Mouse (Mus musculus) forebrain, postnatal 0 days (tissue): ENCODE data around the gene Iffo2. TPM values are rescaled to one million over a fixed set of nuclear protein-coding genes. Genes with fewer than 3 reads are reported as not detected.

Source experiments
- ATAC-seq: fragments of 200-750 bp; cut with Nextera tagmentation; 2 replicates; pipeline ENCODE4 v1.8.0; 2017; ENCODE audit warnings: mild to moderate bottlenecking, moderate library complexity
- DNase-seq: peaks from one replicate; pipeline ENCODE4 v3.0.0-alpha.2; 2015
- H3K27ac ChIP-seq: fragments of 300-500 bp; sonication (generic); 2 replicates; pipeline ENCODE4 v1.5.1; 2014; ENCODE audit warnings: low read depth, mild to moderate bottlenecking, antibody characterized with exemption, low read length, moderate library complexity, mixed read lengths
- H3K27me3 ChIP-seq: fragments of 300-500 bp; sonication (generic); 2 replicates; pipeline ENCODE4 v1.6.1; 2014; ENCODE audit warnings: mild to moderate bottlenecking, low read length, mixed read lengths; ENCODE audit not compliant: insufficient read depth
- H3K36me3 ChIP-seq: fragments of 300-500 bp; sonication (generic); 2 replicates; pipeline ENCODE4 v1.6.1; 2014; ENCODE audit warnings: mild to moderate bottlenecking, moderate library complexity; ENCODE audit not compliant: insufficient read depth
- H3K4me1 ChIP-seq: fragments of 300-500 bp; sonication (generic); 2 replicates; pipeline ENCODE4 v1.6.1; 2014; ENCODE audit warnings: antibody characterized with exemption; ENCODE audit not compliant: insufficient read depth
- H3K4me2 ChIP-seq: fragments of 300-500 bp; sonication (generic); 2 replicates; pipeline ENCODE4 v1.6.1; 2014; ENCODE audit warnings: low read depth, mild to moderate bottlenecking, moderate library complexity
- H3K4me3 ChIP-seq: fragments of 300-500 bp; sonication (generic); 2 replicates; pipeline ENCODE4 v1.5.1; 2014; ENCODE audit warnings: low read depth, low read length, mixed read lengths
- H3K9ac ChIP-seq: fragments of 300-500 bp; sonication (generic); 2 replicates; pipeline ENCODE4 v1.6.1; 2014; ENCODE audit warnings: mild to moderate bottlenecking
- H3K9me3 ChIP-seq: fragments of 300-500 bp; sonication (generic); 2 replicates; pipeline ENCODE4 v1.6.1; 2016; ENCODE audit warnings: low read length
- CTCF ChIP-seq: sonication (generic); IDR thresholded peaks from 2 replicates; pipeline ENCODE4 v1.5.1; 2016; ENCODE audit warnings: antibody characterized with exemption, control low read depth, low read depth
- WGBS: fragments of 180-500 bp; shearing (Covaris S2); extraction: QIAGEN DNeasy Blood & Tissue Kit; methylation state at CpG from one replicate; pipeline ENCODE4 v1.1.7; 2014; 5-methylcytosine and 5-hydroxymethylcytosine counted together
- polyA plus RNA-seq: library from polyadenylated mRNA; unstranded; fragments of >200 nt; fragmentation: Nextera tagmentation; extraction: Ambion mirVana; gene quantifications from 2 replicates; pipeline ENCODE4 v1.2.1, GENCODE M21; 2015
- total RNA-seq: library from RNA; depleted of rRNA; stranded (reverse); fragments of >200 nt; gene quantifications from 2 replicates; pipeline ENCODE4 v1.2.3, GENCODE M21; 2014

The Iffo2 gene
- total and polyA plus RNA-seq, 2 experiments from 2014 or later, result 5.3 to 15.8 TPM

DNA sequence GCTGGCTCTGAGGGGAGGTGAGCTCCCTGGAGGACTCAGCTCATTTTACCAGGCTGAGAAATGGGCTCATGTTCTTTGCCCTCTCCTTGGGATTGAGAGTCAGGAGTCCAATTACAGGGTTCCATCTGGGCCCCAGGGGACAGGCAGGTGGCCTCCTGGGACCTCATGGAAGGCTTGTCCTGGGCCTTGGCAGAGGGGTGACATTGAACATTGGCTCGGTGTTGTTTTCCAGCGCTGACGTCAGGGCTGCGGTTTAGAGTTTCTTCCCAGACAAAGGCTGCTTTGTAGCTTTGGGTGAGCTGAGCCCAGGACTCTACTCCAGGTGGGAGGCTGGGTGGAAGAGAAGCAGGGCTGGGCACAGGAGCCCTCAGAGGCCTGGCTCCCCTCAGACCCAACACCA is 57.4 kb downstream of the Iffo2 start:
- no peaks in the 10 kb centered on the region for H3K36me3 ChIP-seq
- ATAC-seq, result no peak
- WGBS, result 70% methylated on average over 4 of the region's 4 CpGs

DNA sequence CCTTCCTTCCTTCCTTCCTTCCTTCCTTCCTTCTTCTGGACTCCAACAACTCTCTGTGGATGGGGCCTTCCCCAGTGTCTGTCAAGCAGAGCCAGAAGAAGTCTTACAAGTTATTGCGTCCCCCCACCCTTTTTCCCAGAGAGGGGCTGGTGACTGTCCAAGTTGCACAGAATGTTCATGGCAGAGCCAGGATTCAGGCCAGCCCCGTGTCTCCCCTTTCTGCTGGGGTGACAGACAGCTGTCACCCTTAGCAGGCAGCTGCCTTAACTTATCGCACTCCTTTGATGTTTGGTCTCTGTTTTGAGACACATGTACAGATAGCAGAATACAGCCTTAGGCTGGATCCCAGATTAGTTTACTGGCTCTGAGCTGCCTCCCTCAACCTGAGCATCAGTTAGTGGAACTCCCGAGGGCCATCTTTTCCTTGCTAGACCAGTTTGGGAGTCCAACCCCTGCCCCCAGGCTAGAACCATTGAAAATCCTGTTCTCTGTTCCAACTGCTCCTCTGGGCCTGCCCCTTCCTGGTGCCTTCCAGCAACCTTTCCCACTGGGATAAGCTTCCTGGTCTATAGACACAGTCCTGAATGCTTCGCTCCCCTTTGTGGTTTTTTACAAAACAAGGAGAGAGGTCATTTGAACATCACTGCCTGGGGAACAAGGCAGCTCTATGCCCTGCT is 59.1 kb downstream of the Iffo2 start:
- no peak overlapping the region for H3K4me3 ChIP-seq

More for the DNA sequence above, 57.4 kb downstream of the Iffo2 start:
- Histone ChIP-seq H3K27me3 (no peaks in the 10 kb centered on the region), H3K27ac (no peak overlapping the region), H3K9me3 (no peaks in the 10 kb centered on the region), H3K4me1 (no peaks in the 10 kb centered on the region), H3K4me2 (no peak overlapping the region), H3K4me3 (no peak overlapping the region), H3K9ac (no peak overlapping the region)
- no peak for DNase-seq
- no peak for TF ChIP-seq CTCF

DNA sequence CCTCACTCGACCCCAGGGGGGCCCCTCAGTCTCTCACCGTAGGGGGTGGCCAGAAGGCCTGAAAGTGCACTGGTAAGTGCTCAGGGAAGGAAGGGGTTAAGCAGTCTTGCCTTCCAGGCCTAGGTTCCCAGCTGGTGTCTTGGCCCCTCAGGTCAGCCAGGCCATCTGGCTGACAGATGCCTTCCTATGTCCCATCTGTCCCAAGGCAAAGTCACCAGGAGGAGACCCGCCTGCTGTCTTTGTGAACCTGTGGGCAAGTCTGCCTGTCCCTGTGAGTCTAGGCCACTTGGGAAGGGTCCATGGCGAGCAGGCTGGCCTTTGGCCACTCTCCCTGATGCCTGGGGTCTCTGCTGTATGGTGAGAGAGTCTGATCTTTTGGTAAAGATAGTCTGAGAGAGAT is 60.1 kb downstream of the Iffo2 start:
- Histone ChIP-seq H3K36me3 (no peaks in the 10 kb centered on the region), H3K9ac (no peak overlapping the region), H3K27ac (no peak overlapping the region), H3K9me3 (no peaks in the 10 kb centered on the region), H3K4me2 (no peak overlapping the region), H3K27me3 (no peaks in the 10 kb centered on the region), H3K4me3 (no peak overlapping the region), H3K4me1 (no peaks in the 10 kb centered on the region)
- TF ChIP-seq CTCF, result no peak
- DNase-seq (no peak), ATAC-seq (no peak)
- 49% methylated on average over 4 of the region's 4 CpGs for WGBS

More for the DNA sequence above, 59.1 kb downstream of the Iffo2 start:
- Histone ChIP-seq H3K9me3 (no peaks in the 10 kb centered on the region), H3K4me2 (no peak overlapping the region), H3K36me3 (no peaks in the 10 kb centered on the region), H3K4me1 (no peaks in the 10 kb centered on the region), H3K9ac (no peak overlapping the region), H3K27ac (no peak overlapping the region), H3K27me3 (no peaks in the 10 kb centered on the region)
- TF ChIP-seq CTCF, result no peak
- 47% methylated on average over 5 of the region's 5 CpGs for WGBS
- DNase-seq (no peak), ATAC-seq (no peak)

DNA sequence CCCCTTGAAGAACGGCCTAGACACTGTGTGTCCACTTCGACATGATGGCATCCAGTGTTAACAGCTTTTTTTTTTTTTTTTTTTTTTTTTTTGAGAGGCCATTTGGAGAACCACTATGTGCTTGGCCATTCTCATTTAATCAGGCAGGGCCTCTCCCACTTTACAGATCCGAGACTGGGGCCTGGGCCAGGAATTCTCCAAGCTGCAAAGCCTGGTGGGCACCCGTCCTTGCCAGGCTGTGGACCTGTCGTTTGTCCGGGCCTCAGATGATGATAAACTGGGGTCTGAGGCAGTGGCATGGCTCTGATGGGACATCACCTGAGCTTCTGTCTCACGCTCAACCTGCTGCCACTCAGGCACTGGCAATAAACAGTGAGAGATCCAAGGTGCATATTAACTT is 62.5 kb downstream of the Iffo2 start:
- no peak for TF ChIP-seq CTCF
- no peaks in the 10 kb centered on the region for H3K36me3 ChIP-seq
- no peaks in the 10 kb centered on the region for H3K9me3 ChIP-seq
- DNase-seq (no peak), ATAC-seq (no peak)
- no peak overlapping the region for H3K4me2 ChIP-seq
- H3K9ac ChIP-seq, result no peak overlapping the region
- no peak overlapping the region for H3K4me3 ChIP-seq
- H3K27ac ChIP-seq, result no peak overlapping the region
- peaks cover 9% of the 10 kb centered on the region; the same call in 1 of the 2 replicates for H3K4me1 ChIP-seq
- H3K27me3 ChIP-seq, result no peaks in the 10 kb centered on the region
- WGBS, result 74% methylated on average over 7 of the region's 7 CpGs

DNA sequence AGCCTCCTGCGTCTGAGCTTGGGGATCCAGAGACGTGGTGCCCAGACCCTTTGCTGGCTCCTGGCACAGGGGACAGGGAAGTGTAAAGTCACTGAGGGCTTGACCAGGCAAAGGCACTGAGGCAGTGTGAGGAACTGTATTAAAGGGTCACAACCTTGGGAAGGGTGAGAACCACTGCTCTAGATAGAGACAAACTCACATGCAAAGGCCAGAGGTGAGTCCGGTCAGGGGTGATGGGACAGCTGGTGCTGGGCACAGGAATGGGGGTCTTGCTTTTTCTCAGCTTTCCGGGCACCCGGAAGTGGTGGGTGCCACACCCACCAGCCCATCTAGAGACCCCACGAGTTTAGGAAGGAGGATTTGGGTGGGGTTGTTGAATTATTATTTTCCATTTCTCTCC is 63.0 kb downstream of the Iffo2 start:
- no peaks in the 10 kb centered on the region for H3K36me3 ChIP-seq

DNA sequence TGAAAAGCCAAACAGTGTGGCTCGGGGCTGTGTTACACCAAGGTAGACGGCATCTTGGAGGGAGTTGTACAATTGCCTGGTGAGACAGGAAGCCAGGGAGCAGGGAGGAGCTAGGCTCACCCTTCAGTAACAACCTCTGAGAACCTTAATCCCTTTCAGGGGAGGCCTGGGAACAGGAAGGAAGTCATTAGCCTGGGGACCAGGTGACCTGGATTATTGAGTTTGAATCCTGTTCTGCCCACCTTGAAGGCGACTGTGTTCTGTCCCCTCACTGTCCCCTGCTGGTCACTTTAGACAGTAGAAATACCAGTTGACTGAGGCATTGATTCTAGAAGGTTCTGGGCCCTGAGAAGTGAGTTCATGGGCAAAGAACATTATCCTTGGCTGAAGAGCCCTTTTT is 63.7 kb downstream of the Iffo2 start:
- Histone ChIP-seq H3K36me3 (no peaks in the 10 kb centered on the region), H3K9ac (no peak overlapping the region), H3K9me3 (no peaks in the 10 kb centered on the region), H3K4me1 (peaks cover 9% of the 10 kb centered on the region; the same call in 1 of the 2 replicates), H3K27me3 (no peaks in the 10 kb centered on the region), H3K4me3 (no peak overlapping the region), H3K4me2 (no peak overlapping the region), H3K27ac (no peak overlapping the region)
- TF ChIP-seq CTCF, result peak; percentile 24; the same call in 1 of the 2 replicates
- ATAC-seq (no peak), DNase-seq (no peak)
- 51% methylated on average over 3 of the region's 3 CpGs for whole genome bisulfite sequencing

More for the DNA sequence above, 63.0 kb downstream of the Iffo2 start:
- H3K4me1 ChIP-seq, result peaks cover 9% of the 10 kb centered on the region; the same call in 1 of the 2 replicates
- ATAC-seq, result no peak
- H3K4me2 ChIP-seq, result no peak overlapping the region
- H3K9me3 ChIP-seq, result no peaks in the 10 kb centered on the region
- H3K4me3 ChIP-seq, result no peak overlapping the region
- TF ChIP-seq CTCF, result no peak
- no peak overlapping the region for H3K27ac ChIP-seq
- H3K9ac ChIP-seq, result no peak overlapping the region
- DNase-seq, result no peak
- 72% methylated on average over 6 of the region's 6 CpGs for WGBS
- H3K27me3 ChIP-seq, result no peaks in the 10 kb centered on the region

DNA sequence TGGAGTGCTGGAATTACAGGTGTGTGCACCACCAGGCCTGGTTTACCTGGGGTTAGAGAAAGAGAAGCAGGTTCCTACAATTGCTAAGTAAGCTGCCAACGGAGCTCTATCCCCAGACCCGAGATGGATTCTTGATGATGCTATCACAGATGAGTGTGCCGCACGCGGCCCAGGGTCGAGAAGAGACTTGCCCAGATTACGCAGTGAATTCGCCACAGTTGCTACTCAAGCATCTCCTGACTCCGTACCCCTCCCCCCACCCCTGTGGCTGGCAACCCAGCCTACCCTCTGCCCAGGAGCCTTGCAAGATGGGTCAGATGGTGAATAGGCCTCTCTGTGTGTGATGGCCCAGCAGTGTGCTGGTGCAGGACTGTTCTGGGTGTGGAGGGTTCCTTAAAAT is 66.4 kb downstream of the Iffo2 start:
- H3K27me3 ChIP-seq, result no peaks in the 10 kb centered on the region
- ATAC-seq (no peak), DNase-seq (no peak)
- no peak overlapping the region for H3K4me3 ChIP-seq
- TF ChIP-seq CTCF, result no peak
- no peak overlapping the region for H3K4me2 ChIP-seq
- WGBS, result 38% methylated on average over 9 of the region's 9 CpGs
- H3K36me3 ChIP-seq, result no peaks in the 10 kb centered on the region
- H3K9ac ChIP-seq, result no peak overlapping the region
- H3K4me1 ChIP-seq, result peaks cover 9% of the 10 kb centered on the region; the same call in 1 of the 2 replicates
- H3K9me3 ChIP-seq, result no peaks in the 10 kb centered on the region
- H3K27ac ChIP-seq, result no peak overlapping the region
